In the genomic region with DNA sequence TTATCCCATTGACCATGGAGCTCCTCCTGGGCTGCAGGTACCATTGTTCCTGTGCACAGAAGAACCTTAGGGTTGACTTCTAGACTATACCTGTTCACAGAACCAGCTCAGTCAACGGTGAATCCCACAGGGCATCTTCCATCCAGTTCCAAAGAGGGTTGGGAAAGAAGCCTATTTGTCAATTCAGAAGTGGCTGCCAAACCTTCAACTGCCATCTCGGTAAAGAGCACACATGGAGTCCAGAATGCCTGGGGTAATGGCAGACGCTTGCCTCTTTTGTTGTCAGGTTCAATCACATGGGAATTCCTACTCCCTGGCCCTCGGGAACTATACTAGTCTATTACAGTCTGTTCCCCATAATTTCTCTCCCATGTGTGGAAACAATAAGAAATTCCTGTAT, we compare ENCODE assay signal across 26 mouse cellular contexts.
"Had no signal": no experiment of that assay in that cellular context is flagged by ENCODE, and none has a peak within 500 bp of the region (broad histone marks: within the 10 kb centered on the region; RNA-seq: fewer than 3 reads in every experiment).

No protein-coding gene starts in this region.

- H3K4me2 ChIP-seq: heart, embryonic 11.5 days; heart, embryonic 13.5 days; heart, embryonic 15.5 days; hindbrain, embryonic 12.5 days; hindbrain, embryonic 15.5 days; limb, embryonic 12.5 days; liver, embryonic 13.5 days; liver, embryonic 15.5 days had no signal

- H3K9ac ChIP-seq: heart, embryonic 13.5 days; heart, embryonic 15.5 days; hindbrain, embryonic 12.5 days; hindbrain, embryonic 15.5 days; limb, embryonic 12.5 days; liver, embryonic 13.5 days; liver, embryonic 15.5 days; liver, postnatal 0 days had no signal

- H3K36me3 ChIP-seq: heart, embryonic 13.5 days; heart, embryonic 15.5 days; hindbrain, embryonic 10.5 days; hindbrain, embryonic 12.5 days; hindbrain, embryonic 15.5 days; limb, embryonic 12.5 days; liver, embryonic 13.5 days; liver, embryonic 15.5 days had no signal

- ATAC-seq: hindbrain, postnatal 0 days; intestine, embryonic 16.5 days; liver, postnatal 0 days had no signal

- DNase-seq: gastrocnemius, postnatal 14 days; gastrocnemius, postnatal 36 days; heart, adult 2 months; heart, postnatal 14 days; heart, postnatal 4 days; kidney, adult 11 months; kidney, adult 8-10 months; kidney, postnatal 10 days; kidney, postnatal 25 days; kidney, postnatal 4 days; liver; liver, embryonic 13.5 days; liver, postnatal 0 days had no signal

- H3K27ac ChIP-seq: heart, adult 2 months; heart, embryonic 13.5 days; heart, embryonic 15.5 days; hindbrain, embryonic 10.5 days; hindbrain, embryonic 12.5 days; hindbrain, embryonic 15.5 days; hindbrain, postnatal 0 days; layer of hippocampus, adult 2 months; left cerebral cortex, adult 2 months; limb, embryonic 10.5 days; limb, embryonic 12.5 days; liver, embryonic 13.5 days; liver, embryonic 15.5 days had no signal

- H3K27me3 ChIP-seq: heart, embryonic 13.5 days; heart, embryonic 15.5 days; hindbrain, embryonic 12.5 days; hindbrain, embryonic 15.5 days; limb, embryonic 12.5 days; liver, embryonic 13.5 days; liver, embryonic 15.5 days had no signal

- H3K9me3 ChIP-seq: heart, embryonic 13.5 days; heart, embryonic 15.5 days; hindbrain, embryonic 10.5 days; hindbrain, embryonic 12.5 days; hindbrain, embryonic 15.5 days; limb, embryonic 10.5 days; limb, embryonic 12.5 days; liver, embryonic 13.5 days; liver, embryonic 15.5 days had no signal

- H3K4me3 ChIP-seq: heart, adult 2 months; heart, embryonic 13.5 days; heart, embryonic 15.5 days; hindbrain, embryonic 10.5 days; hindbrain, embryonic 12.5 days; hindbrain, embryonic 15.5 days; layer of hippocampus, adult 2 months; left cerebral cortex, adult 2 months; limb, embryonic 10.5 days; limb, embryonic 12.5 days; liver, embryonic 13.5 days; liver, embryonic 15.5 days had no signal

- H3K4me1 ChIP-seq: heart, embryonic 15.5 days; limb, embryonic 12.5 days; liver, embryonic 13.5 days had no signal
